Mouse (Mus musculus) thymus, adult 2 months (tissue): ENCODE measurements around the gene R3hdm4.

Source experiments
- CTCF ChIP-seq: fragments of 200-500 bp; IDR thresholded peaks from 2 replicates; pipeline ENCODE4 v1.5.1; 2012; ENCODE audit warnings: mild to moderate bottlenecking, control low read depth, low read length, moderate library complexity, borderline replicate concordance; ENCODE audit not compliant: control insufficient read depth, poor library complexity, insufficient read depth; ENCODE audit errors: extremely low read depth
- POLR2A ChIP-seq: fragments of 200-500 bp; IDR thresholded peaks from 2 replicates; pipeline ENCODE4 v1.6.1; 2012; ENCODE audit warnings: mild to moderate bottlenecking, low read length, control low read depth, moderate library complexity; ENCODE audit not compliant: control insufficient read depth, poor library complexity, insufficient read depth; ENCODE audit errors: extremely low read depth

DNA sequence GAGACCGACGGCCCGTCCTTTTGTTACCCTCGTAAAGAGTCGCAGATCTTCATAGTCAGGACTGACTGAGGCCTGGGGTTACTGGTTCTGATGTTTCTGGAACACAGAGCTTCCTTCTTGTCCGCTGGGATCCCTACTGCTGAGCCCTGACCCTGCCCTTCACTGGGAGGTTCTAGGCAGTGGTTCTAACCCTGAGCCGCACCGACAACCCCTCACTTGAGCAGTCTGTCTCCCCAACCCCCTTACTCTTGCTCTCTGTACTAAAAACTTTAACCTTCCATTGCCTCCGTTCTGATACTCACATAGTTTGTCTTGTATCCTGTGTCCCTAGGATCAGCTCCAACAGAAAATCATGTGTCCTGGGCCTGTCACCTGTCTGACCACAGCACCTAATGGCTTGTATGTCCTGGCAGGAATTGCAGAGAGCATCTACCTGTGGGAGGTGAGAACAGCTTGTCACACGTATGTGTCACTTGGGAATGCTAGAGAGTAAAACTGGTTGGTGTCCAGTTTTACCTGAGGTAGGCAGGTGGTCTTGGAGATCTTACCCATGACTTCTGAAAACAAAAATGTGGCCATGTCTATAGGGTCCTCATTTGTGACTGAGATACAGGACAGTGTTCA is 39.8 kb upstream of the R3hdm4 start:
- TF ChIP-seq POLR2A (no peak), CTCF (no peak)
